Mouse (Mus musculus): ENCODE data around the gene Tcta. TPM values are rescaled to one million over a fixed set of nuclear protein-coding genes. Genes with fewer than 3 reads are reported as not detected.
"Not testable (repeated sequence)": the region's sequence is repeated elsewhere in the genome, so short reads cannot be mapped to it uniquely, and the experiment has no call there.

Gene Tcta
- polyA plus RNA-seq, 1 experiment from 2014 or later, result 30.2 TPM

DNA sequence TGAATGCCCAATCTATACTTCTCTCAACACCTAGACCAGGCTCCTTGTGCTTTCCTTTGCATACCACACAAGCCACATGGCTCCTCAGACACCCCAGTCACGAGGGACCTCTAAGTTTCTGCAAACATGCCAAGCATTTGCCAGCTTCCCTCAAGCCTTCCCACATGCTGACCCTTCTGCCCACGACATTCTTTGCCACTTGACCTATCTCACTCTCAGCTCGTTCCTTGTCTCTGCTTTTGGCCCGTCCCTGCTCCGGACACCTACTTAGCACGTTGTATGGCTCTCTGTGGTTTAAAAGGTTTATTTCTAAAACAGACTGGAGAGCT, 30.7 kb downstream of the Tcta start:
- DNase-seq (ENCODE audit: low read depth, low spot score), result no peak
- peak; percentile 35 for ATAC-seq
- no peaks in the 10 kb centered on the region for H3K27me3 ChIP-seq
- ChIA-PET POLR2A (interaction anchor here (0.9 to 1.2 kb wide), 2 partner anchors 9 to 11 kb away, joined by 3 to 5 read pairs; partner anchors contain the start of gene Dag1), CTCF (interaction anchor here (1.7 kb wide), 1 partner anchor 9 kb away, joined by 7 read pairs; no protein-coding TSS in a partner anchor)
- in situ Hi-C loops (cut with MboI; ENCODE audit: low pct_unique_long_range_greater_than_20kb), result loop anchor here (5.0 kb wide), 1 partner anchor 73 kb away; no protein-coding TSS in a partner anchor
- no peak for TF ChIP-seq CTCF (IDR thresholded peaks at IDR 0.05)

DNA sequence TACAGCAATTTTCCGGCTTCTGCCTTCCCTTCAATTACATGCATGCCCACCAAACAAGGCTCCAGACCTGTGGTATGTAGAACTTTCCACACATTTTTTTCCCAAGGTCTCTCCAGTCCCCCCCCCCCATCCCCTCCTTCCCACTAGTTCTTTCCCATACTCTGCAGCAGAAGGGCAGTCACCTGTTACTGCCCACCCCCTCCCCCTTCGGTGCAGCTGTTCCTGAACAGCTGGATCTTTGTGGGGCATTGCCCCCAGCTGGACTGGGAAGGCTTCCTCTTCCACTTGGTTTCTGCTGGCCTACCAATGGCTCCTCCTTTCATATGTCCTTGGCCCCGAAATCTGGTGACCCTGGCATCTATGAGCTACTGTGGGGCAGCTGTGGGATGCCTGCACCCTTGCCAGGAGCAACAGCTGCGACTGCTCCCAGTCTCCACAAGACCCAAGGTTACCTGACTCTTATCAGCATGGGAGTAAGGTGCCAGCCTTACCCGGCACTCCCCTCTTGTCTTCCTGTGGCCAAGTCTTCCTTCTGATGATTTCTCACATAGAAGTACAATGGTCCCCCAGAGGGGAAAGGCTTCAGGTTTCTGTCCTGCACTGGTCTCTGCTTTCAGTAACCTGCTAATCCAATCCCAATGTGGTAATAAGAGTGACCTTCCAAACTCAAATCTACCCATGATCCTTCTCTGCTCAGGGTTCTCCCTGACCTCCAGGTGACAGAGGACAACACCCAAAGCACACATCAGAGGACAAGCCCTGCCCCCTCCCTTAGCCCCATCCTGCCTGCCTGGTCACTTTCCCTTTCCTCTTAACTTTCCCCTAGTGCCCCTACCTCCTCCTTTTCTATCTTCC, 31.3 kb downstream of the Tcta start:
- ChIA-PET CTCF (interaction anchor here (1.7 kb wide), 1 partner anchor 10 kb away, joined by 7 read pairs; no protein-coding TSS in a partner anchor), POLR2A (interaction anchor here (1.2 kb wide), 2 partner anchors 11 to 63 kb away, joined by 4 to 5 read pairs; partner anchors contain the start of gene Dag1)
- no peak for ATAC-seq
- in situ Hi-C loops (cut with MboI; ENCODE audit: low pct_unique_long_range_greater_than_20kb), result loop anchor here (5.0 kb wide), 1 partner anchor 72 kb away; no protein-coding TSS in a partner anchor
- H3K27me3 ChIP-seq, result no peaks in the 10 kb centered on the region
- DNase-seq (ENCODE audit: low read depth, low spot score), result no peak
- TF ChIP-seq CTCF (IDR thresholded peaks at IDR 0.05), result no peak

DNA sequence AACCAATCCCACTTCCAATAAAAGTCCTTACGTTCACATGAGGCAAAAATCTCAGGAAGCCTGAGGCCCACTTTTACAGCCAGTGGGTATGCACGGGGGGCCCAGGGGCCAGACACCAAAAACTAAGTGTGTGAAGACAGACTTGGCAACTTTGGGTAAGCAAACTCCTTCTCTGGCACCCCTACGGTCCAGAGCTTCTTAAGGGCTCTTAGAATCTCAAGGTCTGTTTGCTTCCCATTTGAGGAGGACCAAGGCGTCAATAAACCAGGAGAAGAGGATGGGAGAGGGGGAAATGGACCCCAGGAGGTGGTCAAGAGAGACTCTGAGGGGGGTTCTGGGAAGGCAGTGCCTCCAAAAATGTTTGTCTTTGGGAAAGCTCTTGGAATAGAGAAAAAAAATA, 32.5 kb downstream of the Tcta start:
- ChIA-PET CTCF (interaction anchor here (0.7 kb wide), 1 partner anchor 11 kb away, joined by 3 read pairs; no protein-coding TSS in a partner anchor), POLR2A (interaction anchor here (1.2 kb wide), 1 partner anchor 62 kb away, joined by 4 read pairs; no protein-coding TSS in a partner anchor)
- no peaks in the 10 kb centered on the region for H3K27me3 ChIP-seq
- in situ Hi-C loops (cut with MboI; ENCODE audit: low pct_unique_long_range_greater_than_20kb), result no loop called here
- no peak for DNase-seq (ENCODE audit: low read depth, low spot score)
- ATAC-seq, result no peak
- TF ChIP-seq CTCF (IDR thresholded peaks at IDR 0.05), result no peak

DNA sequence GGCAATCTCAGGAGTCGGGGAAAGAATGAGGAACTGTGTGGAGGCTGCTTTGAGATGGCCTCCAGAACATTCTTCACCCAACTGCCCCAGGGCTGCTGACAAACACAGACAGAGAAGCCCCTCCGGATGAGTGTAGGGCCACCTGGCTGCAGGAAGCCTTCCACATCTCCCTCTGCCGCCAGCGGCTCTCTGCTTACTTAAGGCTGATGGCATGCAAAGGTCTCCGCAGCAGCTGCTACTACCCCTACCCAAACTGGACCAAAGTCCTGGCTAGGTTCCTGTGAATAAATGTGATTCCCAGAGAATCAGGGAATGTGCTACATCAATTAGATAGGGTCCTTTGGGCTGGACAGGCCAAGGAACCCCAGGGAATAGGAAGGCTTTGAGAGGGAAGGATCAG, 33.3 kb downstream of the Tcta start:
- in situ Hi-C loops (cut with MboI; ENCODE audit: low pct_unique_long_range_greater_than_20kb), result no loop called here
- CTCF ChIA-PET, result no interaction called here
- DNase-seq (ENCODE audit: low read depth, low spot score), result no peak
- no peak for ATAC-seq
- no peaks in the 10 kb centered on the region for H3K27me3 ChIP-seq
- no peak for TF ChIP-seq CTCF (IDR thresholded peaks at IDR 0.05)
- POLR2A ChIA-PET, result interaction anchor here (0.9 kb wide), 1 partner anchor 9 kb away, joined by 3 read pairs; the partner anchor contains the start of gene Dag1

DNA sequence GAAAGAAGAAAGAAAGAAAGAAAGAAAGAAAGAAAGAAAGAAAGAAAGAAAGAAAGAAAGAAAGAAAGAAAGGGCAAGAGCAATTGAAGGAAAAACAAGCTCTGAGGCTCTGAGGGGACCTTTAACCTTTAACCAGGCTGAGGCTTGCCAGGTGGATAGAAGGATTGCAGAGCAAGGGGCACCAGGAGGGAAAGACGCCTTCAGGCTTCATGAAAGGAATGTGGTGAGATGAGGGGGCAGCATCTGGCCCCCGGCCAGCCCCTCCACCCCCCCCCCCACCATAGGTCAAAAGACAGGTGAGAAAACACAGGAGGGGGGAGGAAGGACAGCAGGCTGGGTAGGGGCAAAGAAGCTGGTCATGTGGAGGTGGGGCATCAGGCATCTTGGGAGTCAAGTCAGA, 34.0 kb downstream of the Tcta start:
- TF ChIP-seq CTCF (IDR thresholded peaks at IDR 0.05), result no peak
- DNase-seq (ENCODE audit: low read depth, low spot score), result no peak
- no peaks in the 10 kb centered on the region for H3K27me3 ChIP-seq
- no peak for ATAC-seq
- in situ Hi-C loops (cut with MboI; ENCODE audit: low pct_unique_long_range_greater_than_20kb), result no loop called here
- ChIA-PET CTCF (interaction anchor here (0.8 to 1.9 kb wide), 2 partner anchors 11 to 12 kb away, joined by 3 to 6 read pairs; no protein-coding TSS in a partner anchor), POLR2A (no interaction called here)

DNA sequence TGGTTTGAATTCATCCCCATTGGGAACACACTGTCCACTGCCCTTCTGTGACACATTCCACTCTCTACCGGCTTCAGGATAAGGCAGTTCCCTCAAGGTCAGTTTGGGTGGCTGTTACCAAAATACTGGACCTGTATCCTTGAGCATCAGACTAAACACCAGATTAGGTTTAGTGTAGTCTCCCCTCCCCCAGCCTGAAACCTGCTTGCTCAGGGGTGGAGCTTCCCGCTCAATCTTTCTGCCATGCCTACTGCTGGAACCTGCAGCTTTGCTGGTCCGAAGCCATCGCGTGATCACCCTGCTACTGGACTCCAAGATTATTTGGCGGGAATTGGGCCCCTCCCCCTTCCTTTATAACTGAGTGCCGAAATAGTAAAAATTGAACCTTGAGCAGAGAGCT, 37.3 kb downstream of the Tcta start:
- POLR2A ChIA-PET; DNase-seq (ENCODE audit: low read depth, low spot score); H3K27me3 ChIP-seq; in situ Hi-C loops (cut with MboI; ENCODE audit: low pct_unique_long_range_greater_than_20kb); ATAC-seq; CTCF ChIA-PET: not testable (repeated sequence)

DNA sequence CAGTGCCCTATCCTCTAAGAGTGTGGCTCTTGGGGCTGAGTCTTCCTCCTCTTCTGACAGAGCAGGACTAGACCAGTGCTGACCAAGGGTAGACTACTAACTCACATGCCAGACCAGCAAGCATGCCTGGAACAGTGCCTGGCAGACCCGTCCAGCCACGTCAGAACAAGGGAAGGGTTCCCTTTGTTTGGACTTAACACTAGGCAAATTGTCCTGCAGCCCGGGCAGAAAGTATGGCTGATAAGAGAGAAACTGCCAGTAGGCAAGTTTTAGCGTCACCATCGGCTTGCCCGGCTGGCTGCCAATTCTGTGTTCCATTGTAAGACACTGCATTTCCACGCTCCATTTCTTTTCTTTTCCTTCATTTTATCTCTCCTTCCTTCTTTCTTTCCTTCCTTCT, 38.3 kb downstream of the Tcta start:
- ChIA-PET POLR2A (no interaction called here), CTCF (no interaction called here)
- no peak for TF ChIP-seq CTCF (IDR thresholded peaks at IDR 0.05)
- in situ Hi-C loops (cut with MboI; ENCODE audit: low pct_unique_long_range_greater_than_20kb), result no loop called here
- ATAC-seq (no peak), DNase-seq (ENCODE audit: low read depth, low spot score) (no peak)
- H3K27me3 ChIP-seq, result no peaks in the 10 kb centered on the region

DNA sequence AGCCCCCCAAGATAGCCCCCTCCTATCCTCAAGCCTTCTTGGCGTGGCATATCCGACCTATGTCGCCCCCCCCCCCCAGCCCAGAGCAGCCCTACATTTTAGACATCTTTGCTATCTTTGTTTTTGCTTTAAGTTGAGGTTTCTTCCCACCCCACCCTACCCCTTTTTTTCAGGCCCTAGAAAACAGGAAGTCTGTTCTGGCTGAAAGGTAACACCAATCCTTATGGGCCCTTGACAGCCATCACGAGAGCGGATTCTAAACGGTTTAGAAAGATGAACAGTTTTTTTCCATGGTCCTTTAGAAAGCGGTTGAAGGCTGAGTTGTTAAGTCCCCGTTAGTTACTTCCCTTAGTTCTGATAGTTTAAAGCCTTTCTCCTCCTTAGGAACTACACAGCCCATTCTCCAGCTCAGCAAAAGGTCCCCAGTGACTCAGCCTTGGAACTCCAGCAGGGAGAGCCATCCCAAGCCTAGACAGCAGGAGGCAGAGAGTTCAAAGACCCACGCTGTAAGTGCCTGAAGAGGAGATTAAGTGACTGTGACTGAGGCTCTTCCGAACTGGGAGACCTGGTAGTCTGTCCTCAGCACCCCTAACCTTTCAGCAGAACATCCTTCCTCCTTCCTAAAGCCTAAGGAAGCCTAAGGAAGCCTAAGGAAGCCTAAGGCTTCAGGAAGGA, 39.6 kb downstream of the Tcta start:
- in situ Hi-C loops (cut with MboI; ENCODE audit: low pct_unique_long_range_greater_than_20kb), result no loop called here
- POLR2A ChIA-PET, result interaction anchor here (0.6 kb wide), 1 partner anchor 75 kb away, joined by 5 read pairs; no protein-coding TSS in a partner anchor
- CTCF ChIA-PET, result no interaction called here
- DNase-seq (ENCODE audit: low read depth, low spot score) (no peak), ATAC-seq (no peak)
- TF ChIP-seq CTCF (IDR thresholded peaks at IDR 0.05), result no peak
- no peaks in the 10 kb centered on the region for H3K27me3 ChIP-seq

DNA sequence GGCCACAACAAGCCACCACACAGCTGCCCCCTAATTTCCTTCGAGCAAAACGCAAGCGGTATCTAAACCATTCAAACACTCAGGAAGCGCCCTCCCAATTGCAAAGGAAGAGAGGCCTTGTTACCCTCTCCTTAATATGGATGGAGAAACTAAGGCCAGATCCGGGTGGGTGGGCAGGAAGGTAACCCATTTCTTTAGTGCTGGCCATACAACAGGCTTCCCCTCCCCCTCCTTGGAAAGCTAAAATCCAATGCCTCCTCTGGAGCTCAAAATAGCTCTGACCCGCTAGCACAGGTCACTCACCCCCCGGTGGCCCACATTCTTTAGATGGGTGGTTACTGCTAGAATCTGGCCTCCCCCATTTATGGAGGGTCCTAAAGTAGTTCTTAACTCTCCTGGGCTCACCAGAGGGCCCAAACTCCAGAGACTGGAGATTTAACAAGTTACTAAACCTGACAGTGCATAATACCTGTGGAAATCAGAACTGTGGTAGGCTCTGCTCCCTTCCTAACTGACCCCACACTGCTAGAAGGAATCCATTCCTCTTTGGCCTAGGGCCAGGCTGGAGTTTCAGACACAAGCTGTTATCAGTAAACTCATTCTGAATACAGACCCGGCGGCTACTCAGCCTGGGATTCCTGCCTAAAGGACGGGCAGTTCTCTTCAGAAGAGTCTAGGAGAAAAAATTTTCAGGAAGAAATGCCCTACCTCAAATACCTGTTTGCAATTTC, 41.6 kb downstream of the Tcta start:
- POLR2A ChIA-PET, result interaction anchor here (0.6 to 2.3 kb wide), 9 partner anchors 8 to 75 kb away, joined by 3 to 5 read pairs (median 3); partner anchors contain the start of gene Gpx1
- no peaks in the 10 kb centered on the region for H3K27me3 ChIP-seq
- CTCF ChIA-PET, result interaction anchor here (0.7 to 1.8 kb wide), 6 partner anchors 15 to 37 kb away, joined by 3 to 4 read pairs (median 3); no protein-coding TSS in a partner anchor
- in situ Hi-C loops (cut with MboI; ENCODE audit: low pct_unique_long_range_greater_than_20kb), result no loop called here
- no peak for TF ChIP-seq CTCF (IDR thresholded peaks at IDR 0.05)
- DNase-seq (ENCODE audit: low read depth, low spot score) (no peak), ATAC-seq (no peak)

DNA sequence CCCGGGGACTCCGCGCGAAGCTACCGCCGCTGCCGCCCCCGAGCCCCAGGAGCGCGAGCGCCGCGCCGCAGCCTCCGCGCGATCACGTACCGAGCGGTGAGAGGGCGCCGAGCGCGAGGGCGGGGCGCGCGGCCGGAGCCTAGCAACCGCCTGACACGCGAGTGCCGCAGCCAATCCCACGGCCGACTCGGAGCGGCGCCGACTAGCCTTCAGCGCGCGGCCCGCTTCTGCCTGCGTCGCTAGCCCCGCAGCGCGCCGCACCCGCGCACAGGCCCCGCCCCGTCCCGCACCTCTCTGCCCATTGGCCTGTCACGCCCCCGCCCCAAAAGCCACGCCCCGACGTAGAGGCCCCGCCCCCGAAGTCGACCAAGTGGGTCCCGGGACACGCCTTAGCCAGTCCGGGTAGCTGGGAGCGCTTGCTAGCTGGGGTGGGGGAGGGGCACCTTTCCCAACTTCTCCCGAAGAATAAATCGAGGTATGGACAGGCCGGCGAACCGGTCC, 42.2 kb downstream of the Tcta start, which contains the start of gene Dag1:
TSS of gene Dag1 (minus strand) at position 269 of the 501 bp plus-strand sequence.
- POLR2A ChIA-PET, result interaction anchor here (0.6 to 2.3 kb wide), 9 partner anchors 9 to 185 kb away, joined by 3 to 5 read pairs (median 3); partner anchors contain the start of gene Gpx1
- in situ Hi-C loops (cut with MboI; ENCODE audit: low pct_unique_long_range_greater_than_20kb), result no loop called here
- TF ChIP-seq CTCF (IDR thresholded peaks at IDR 0.05), result no peak
- CTCF ChIA-PET, result interaction anchor here (1.0 to 1.8 kb wide), 4 partner anchors 20 to 36 kb away, joined by 3 to 4 read pairs (median 3); no protein-coding TSS in a partner anchor
- peak; percentile 96 for ATAC-seq
- DNase-seq (ENCODE audit: low read depth, low spot score), result peak; percentile 62
- H3K27me3 ChIP-seq, result no peaks in the 10 kb centered on the region
